Mouse (Mus musculus): ENCODE data around the gene Metap1d. TPM values are rescaled to one million over a fixed set of nuclear protein-coding genes. Genes with fewer than 3 reads are reported as not detected.

The Metap1d gene
- total RNA-seq, 2 experiments from 2014 or later = 1.3 to 8.4 TPM

DNA sequence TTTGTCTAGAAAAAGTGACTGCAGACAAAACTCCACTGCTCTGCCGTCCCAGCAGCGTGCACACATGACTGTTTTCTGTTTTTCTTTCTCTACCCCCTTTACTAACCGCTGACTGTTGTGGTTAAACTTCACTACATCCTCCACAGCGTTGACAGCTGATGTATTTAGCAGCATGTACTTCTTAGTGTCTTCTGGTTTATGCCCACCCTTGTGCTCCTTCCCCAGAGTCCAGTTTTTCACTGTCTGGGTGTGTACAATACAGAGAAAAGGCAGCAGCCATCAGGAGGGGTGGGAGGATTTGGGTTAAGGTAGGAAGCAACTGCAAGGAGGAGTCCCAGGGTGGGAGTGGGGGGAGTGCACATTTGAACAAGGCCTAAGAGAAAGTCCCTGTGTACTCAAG is 69.8 kb downstream of the Metap1d start:
- ATAC-seq (replicated peaks; ENCODE audit: low FRiP score, poor library complexity, severe bottlenecking) = no peak

DNA sequence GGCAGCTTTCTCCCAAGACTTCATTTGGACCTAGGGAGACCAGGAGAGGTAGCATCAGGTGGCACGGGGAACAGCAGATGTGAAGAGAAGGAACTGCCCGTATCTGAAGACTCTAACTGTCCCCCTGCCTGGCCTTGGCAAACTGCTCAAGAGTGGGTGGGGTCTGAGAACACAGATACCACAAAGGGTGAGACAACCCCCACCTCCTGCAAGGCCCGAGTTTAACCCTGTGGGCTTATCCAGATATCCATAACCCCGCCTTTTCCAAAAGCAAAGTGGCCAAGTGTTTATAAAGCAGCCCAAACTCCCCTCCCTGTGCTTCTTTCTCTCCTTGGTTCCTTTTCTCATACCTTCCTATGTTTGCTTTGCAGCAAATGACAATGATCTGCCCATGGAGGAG is 70.4 kb downstream of the Metap1d start:
- ATAC-seq (replicated peaks; ENCODE audit: low FRiP score, poor library complexity, severe bottlenecking) = no peak

DNA sequence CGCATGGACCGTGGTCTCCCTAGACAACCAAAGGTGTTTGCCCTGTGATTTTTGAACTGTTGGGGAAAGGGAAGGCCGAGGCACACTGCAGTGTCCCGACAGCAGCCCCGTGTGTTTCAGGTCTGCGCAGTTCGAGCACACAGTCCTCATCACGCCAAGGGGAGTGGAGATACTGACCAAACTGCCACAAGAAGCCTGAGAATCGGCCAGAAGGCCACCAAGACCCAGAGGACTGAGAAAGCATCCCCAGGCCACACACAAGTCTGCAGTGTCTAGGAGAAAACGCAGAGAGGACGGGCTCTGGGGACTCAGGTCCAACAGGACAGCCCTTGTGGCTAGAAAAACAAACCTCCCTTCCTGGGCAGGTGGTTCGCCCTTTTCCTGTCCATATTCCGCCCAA is 71.7 kb downstream of the Metap1d start:
- ATAC-seq (replicated peaks; ENCODE audit: low FRiP score, poor library complexity, severe bottlenecking) = no peak

DNA sequence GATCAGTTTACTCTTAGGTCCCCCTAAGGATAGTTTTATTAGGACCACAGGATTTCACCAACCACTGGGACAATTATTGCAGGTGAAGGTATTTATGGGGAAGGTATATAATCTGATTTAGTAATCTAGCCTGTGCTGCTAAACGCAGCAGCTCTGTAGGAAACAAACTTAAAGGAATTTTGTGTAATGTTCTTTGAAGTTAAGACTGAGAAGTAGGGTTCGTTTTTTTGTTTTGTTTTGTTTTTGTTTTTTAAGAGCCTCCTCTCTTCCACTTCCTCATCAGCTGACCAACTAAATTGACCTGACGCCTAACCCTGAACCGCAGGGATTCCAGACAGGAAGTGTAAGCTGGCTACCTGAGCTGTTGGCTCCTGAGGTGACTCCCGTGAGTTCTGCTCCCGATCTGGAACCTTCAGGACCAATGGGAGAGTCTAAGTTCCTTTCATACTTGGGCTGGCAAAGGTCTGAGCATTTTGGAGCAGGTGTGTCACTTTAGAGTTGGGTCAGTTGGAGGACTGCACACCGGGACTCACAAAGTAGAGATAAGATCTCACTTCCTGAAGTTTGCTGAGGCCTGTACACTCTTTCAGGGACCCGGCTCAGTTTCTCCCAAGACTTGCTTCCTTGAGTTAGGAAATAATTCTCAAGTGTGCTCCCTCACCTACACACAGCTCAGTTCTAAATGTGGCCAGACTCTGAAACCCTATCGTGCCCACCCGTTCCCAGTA is 73.7 kb downstream of the Metap1d start:
- no peak for ATAC-seq (replicated peaks; ENCODE audit: low FRiP score, poor library complexity, severe bottlenecking)

DNA sequence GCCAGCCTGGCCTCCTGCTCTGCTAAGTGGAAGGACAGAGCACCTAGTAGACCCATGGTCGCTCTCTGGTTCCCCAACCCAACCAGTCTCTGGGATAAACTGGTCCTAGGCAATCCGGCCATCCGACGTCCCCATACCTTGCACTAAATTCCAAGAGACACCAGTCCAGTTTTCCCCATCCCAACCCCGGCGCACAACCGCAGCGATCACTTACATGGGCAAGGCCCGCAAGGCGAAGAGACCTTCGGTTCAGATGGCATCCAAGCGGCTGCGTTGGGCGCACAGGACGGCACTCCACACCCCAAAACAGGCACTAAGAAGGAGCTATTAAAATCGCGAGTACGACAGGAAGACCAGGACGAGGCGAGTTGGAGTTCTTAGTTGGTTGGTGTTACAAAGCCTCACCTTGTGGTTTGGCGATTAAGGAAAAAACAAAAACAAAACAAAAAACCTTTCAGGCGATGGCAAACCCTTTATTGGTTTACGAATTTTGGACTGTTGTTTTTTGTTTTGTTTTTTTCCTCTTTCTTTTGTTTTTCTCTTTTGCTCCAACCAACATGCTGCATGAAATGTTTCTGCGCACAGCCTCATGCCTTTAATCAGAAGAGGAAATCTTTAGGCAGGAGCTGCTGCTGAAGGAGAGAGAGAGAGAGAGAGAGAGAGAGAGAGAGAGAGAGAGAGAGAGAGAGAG is 74.4 kb downstream of the Metap1d start:
- no peak for ATAC-seq (replicated peaks; ENCODE audit: low FRiP score, poor library complexity, severe bottlenecking)

DNA sequence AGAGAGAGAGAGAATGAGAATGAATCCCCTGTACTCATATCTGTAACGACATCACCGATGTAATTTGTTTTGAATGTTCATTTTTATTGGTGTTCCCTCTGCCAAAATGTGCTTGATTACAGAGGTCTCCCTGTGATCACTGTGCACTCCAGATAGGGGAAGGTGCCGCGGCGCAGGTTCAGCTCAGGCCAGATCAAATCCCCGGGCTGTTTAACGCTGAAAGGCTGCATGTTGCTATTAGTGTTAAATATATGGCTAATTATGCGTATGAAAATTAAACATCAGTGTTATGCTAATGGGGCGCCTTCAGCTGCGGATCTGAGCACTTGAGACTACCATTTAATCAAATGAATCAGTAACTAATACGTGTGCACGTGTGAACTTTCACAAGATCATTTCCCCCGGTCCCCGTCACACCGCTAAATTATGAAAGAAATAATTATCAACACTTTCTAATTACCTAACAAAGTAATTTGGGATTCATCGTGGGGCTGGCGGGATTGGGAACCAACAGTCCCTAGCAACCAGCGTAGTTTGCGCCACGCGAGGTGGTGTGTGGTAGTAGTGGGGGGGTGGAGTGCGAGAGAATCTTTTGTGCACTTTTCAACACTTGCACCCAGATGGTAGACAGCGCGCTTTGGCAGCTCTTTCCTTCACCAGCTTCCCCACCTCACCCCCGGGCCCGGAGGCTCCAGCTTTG is 75.1 kb downstream of the Metap1d start, which contains the start of gene Dlx1:
Gene Dlx1, plus strand, starts transcription at position 100 of the 700 bp plus-strand sequence.
- no peak for ATAC-seq (replicated peaks; ENCODE audit: low FRiP score, poor library complexity, severe bottlenecking)

DNA sequence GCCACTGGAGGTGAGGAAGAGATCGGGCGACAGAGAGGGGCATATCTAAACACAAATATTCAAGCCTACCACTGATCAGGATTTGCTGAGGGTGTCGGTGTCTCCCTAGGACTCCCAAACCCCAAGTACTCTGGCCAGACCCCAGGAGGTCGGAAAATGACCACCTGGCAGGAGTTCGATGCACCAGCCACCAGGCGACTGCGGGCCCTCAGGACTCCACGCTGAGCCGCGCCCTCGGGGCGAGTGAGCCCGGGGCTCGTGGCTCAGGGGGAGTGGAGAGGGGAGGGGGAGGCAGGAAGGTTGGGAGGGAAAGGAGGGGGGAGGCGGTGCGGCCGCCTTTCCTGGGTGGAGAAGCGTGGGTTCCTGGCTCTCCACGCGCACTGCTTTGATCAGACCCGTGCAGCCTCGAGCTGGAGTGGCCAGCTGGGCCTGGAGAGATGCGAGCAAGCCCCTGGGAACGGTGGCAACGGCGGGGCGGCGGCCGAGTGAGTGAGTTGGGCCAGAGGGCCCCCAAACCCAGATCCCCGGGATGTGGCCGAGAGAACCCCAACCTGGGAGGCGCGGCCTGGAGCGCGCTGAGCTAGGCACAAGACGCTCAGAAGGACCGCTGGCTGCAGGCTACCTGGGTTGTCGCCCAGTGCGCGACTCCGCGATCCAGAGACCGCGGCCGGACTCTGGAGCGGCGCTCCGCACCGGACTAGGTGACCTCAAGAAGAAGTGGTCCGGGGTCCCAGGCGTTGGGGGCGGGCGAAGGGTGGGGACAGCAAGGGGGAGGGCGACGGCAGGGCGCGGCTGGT is 75.8 kb downstream of the Metap1d start:
- ATAC-seq (replicated peaks; ENCODE audit: low FRiP score, poor library complexity, severe bottlenecking) = no peak

DNA sequence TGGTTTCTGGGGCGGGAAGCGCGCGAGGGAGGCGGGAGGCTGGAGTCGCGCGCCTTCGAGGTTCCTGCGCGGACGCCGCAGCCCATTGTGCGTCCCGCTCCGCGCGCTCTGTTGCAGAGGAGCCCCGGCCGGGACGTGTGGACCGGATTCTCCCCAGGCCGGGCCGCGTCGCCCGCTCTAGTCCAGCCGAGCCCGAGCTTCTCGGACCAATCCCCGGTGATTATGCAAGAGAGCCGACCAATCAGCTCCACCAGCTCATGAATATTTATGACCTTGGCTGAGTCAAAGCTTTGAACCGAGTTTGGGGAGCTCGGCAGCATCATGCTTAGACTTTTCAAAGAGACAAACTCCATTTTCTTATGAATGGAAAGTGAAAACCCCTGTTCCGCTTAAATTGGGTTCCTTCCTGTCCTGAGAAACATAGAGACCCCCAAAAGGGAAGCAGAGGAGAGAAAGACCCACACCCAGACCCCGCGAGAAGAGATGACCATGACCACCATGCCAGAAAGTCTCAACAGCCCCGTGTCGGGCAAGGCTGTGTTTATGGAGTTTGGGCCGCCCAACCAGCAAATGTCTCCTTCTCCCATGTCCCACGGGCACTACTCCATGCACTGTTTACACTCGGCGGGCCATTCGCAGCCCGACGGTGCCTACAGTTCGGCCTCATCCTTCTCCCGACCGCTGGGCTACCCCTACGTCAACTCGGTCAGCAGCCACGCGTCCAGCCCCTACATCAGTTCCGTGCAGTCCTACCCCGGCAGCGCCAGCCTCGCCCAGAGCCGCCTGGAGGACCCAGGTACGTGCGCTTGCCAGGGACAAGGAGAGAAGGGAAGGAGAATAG is 76.7 kb downstream of the Metap1d start:
- ATAC-seq (replicated peaks; ENCODE audit: low FRiP score, poor library complexity, severe bottlenecking) = no peak

DNA sequence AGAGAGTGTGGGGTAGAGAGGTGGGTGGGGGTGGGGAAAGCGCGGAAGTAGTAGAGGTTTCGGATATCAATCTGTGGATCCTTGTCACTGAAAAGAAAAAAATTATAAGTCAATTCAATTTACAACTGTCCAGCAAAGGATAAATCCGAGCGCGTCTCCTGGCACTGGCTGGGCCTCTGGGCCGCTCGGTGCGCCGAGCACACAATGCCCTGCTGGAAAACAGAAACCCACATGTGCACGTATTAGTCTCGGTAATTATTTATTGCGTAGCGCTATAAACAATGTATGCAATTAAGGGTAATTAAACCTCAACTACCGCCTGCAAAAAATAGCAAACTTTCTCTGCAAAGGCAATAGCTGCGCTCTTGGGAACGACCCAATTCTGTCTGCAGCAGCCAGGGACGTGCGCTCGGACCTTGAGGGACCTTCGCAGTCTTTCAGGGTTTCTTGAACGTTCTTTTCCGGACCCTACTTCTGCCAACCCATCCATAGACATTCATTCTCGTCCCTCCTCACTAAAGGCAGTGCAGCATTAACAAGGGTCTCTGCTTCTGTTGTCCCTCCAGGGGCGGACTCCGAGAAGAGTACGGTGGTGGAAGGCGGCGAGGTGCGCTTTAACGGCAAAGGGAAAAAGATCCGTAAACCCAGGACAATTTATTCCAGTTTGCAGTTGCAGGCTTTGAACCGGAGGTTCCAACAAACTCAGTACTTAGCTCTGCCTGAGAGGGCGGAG is 77.5 kb downstream of the Metap1d start:
- ATAC-seq (replicated peaks; ENCODE audit: low FRiP score, poor library complexity, severe bottlenecking) = no peak

DNA sequence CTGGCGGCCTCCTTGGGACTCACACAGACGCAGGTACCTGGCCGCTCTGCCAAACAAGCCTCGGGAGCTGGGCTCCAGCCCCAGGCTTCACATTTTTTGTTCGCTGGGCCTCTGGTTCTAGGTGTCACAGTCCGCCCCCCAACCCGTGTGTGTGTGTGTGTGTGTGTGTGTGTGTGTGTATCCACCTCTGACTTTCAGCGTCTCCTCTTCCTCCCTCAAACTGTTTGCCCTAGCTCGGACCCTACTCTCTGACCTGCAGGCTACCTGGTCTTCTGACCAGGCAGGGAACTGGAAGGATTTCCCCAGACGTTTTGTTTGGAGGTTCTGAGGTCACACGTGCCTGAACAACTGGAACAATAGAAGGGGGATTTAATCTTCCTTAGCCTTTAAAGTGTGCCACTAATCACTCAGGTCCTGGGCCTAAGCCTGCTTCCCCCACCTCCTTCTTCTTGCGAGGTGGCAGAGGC is 78.1 kb downstream of the Metap1d start:
- ATAC-seq (replicated peaks; ENCODE audit: low FRiP score, poor library complexity, severe bottlenecking) = no peak

DNA sequence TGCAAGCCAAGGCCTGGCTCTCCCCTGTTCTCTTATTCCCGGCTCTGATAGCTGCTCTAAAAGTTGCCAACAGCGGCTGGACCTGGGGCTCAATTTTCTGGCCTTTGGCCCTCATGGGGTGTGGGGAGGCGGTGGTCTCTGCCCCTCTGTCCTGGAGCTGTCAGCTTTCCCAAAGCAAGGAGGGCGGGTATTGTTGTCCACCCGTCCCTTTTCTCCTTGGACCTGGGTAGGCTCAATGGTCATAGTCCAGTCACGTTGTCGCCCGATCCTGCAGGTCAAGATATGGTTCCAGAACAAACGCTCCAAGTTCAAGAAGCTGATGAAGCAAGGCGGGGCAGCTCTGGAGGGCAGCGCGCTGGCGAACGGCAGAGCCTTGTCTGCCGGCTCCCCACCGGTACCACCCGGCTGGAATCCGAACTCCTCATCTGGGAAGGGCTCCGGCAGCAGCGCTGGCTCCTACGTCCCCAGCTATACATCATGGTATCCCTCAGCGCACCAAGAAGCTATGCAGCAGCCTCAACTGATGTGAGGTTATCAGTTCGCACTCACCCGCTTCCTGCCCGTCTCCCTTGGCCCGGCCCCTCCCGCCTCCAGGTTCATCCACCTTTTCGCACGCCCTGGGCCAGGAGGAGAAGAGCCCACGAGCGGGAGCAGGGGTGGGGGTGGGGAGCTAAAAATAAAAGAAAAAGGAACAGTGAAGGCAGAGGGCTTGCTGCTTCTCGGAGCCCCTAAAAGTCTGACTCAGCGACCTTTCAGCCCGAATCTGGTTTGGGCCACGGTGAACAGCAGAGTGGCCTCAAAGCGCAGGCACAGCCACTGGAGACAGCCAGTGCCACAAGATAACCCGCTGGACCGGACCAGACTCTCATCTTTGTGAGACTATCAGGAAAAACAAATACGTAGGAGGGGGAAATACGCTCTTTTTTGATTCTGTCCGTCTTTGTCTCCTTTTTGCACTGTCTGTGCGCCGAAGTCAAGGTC is 79.2 kb downstream of the Metap1d start:
- ATAC-seq (replicated peaks; ENCODE audit: low FRiP score, poor library complexity, severe bottlenecking) = no peak

DNA sequence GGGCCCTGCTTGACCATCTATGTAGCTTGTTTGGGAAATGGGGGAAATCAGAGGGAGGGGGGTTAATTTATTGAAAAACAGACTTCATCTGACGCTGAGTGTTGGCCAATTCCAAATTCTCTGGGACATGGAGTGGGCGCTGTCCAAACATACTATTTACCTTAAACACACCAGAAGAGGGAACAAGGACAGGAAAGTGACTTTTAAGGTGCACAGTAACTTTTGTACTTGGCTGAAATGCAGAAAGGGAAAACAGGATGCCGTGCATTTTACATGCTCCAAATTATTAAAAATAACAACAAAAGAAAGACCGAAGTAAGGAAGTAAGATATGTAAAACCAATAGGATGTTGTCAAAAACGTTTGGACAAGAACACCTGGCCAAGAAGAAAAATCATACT is 80.0 kb downstream of the Metap1d start:
- no peak for ATAC-seq (replicated peaks; ENCODE audit: low FRiP score, poor library complexity, severe bottlenecking)

DNA sequence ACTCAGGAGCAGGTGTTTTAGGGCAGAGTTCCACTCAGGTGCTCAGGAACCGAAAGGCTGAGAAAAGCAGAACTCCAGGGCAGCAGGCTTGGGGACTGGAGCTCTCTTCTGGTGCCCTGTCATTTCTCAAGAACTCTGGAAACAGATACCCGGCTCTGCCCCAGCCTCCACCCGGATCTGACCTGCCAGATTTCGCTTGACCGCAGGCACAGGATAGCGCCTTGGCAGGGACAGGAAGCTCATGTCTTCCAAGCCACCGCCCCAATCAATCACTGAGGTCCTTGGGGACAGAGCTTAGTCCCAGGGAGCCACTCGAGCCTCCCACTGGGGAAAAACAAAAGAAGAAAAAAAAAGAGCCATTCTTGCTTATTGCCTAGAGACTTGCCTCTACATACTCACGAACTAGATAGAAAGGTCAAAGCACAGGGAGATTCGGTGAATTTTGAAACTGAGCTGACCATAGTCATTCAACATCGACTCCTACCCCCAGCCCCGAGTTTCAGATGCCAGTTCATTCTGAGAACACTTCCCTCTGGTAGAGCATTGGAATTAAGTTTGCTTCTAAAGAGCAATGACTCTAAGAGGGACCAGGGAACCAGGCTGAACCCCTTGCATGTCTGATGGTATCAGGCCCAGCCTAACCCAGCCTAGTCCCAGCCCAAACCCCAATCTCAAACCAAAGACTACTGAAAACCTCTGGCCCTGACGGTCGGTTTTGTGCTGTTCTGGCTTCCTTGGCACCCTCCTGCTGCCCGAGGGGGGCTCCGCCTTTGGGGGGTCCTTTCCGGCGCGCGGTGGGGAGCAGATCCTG is 81.4 kb downstream of the Metap1d start:
- no peak for ATAC-seq (replicated peaks; ENCODE audit: low FRiP score, poor library complexity, severe bottlenecking)

DNA sequence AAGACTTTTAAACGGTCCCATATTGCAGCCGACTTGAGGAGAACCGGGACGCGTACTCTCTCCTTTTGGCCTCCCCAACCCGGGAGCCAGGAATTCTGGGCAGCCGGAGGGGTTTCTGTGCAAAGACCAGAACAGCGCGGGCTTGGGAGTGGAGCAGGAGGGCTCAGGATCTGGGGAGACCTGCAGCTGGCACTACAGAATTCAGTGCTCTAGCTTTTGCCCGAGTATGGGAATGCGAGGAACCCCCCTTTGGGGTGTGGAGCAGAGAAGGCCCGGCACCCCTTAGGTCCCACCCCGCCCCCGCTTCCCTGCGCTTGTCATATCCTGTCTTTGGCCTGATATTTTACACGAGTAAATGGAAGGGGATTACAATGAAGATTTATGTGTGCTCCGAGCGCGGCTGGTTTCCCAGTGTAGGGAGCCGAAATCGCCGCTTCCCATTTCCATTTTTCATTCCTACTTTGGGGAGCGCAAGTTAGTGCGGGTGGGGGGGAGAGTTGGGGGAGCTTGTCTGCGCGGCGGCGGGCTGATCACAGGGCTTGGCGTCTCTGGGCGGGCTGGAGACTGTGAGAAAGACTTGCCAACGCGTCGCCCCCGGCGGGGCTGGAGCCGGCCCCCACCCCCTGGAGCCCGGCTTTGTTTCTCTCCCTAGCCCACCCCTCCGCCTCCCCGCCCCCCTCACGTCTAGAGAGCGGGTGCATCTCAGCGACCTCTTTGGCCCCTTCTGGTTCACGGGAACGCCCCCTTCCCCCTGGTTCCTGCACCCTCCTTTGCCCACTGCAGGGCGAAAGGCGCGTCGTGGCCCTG is 87.7 kb downstream of the Metap1d start:
- no peak for ATAC-seq (replicated peaks; ENCODE audit: low FRiP score, poor library complexity, severe bottlenecking)

DNA sequence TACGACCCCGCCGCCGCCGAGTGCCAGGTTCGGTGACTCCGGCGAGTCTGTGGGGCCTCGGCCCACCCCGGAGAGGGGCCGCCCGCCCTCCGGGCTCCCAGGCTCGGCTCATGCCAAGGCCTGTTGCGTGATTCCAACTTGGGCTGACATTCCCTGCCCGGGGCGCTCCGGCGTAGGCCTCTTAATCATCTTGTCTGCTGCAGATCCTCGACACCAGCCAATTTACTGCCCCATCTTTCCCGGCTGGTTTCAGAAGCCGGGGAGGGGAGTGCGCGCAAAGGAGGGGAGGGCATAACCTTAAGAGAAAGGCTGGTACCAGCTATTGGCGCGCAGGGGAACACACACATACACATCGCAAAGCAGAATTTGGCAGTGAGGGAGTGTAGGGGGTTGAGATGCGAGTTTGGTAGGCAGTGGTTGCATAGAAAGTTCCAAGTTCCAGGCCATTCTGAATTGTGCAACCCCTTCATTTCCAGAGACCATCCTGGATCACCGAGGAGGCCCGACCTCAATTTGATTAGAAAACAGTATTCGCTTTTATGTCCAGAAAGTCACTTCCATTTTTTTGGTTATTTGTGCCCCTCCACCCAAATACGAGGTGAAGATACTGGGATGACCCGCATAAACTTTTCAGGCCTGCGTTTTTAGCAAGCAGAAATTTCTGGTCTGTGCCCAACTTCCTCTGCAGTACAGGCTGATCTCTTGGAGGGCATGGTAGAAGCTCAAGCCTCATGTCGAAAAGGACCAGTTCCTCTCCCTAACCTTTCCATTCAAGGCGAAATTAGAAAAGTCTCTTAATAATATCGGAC is 88.5 kb downstream of the Metap1d start:
- ATAC-seq (replicated peaks; ENCODE audit: low FRiP score, poor library complexity, severe bottlenecking) = no peak
